Mouse (Mus musculus) macrophage (primary cell): Measurements from ENCODE around the gene Cnot2. TPM values are rescaled to one million over a fixed set of nuclear protein-coding genes. Genes with fewer than 3 reads are reported as not detected.

Experiments used
- H3K27ac ChIP-seq: fragments of 350-480 bp; formaldehyde crosslinking; 2 replicates; pipeline ENCODE4 v1.9.0; 2021
- H3K36me3 ChIP-seq: fragments of 350-480 bp; formaldehyde crosslinking; 2 replicates; pipeline ENCODE4 v1.9.0; 2021; ENCODE audit errors: inconsistent target
- H3K4me3 ChIP-seq: fragments of 350-480 bp; formaldehyde crosslinking; 2 replicates; pipeline ENCODE4 v1.9.0; 2021; ENCODE audit errors: inconsistent target
- H3K79me2 ChIP-seq: fragments of 350-480 bp; formaldehyde crosslinking; 2 replicates; pipeline ENCODE4 v1.9.0; 2021; ENCODE audit errors: inconsistent target
- whole genome bisulfite sequencing: methylation state at CpG from one replicate; pipeline ENCODE4 v1.1.7; 2026; ENCODE audit warnings: inconsistent platforms; ENCODE audit not compliant: missing documents; 5-methylcytosine and 5-hydroxymethylcytosine counted together
- polyA plus RNA-seq: library from polyadenylated mRNA; stranded (reverse); fragments of 250-400 nt; gene quantifications from 3 replicates; pipeline ENCODE4 v1.2.4, GENCODE M21; 2018; ENCODE audit warnings: inconsistent platforms

Cnot2 gene
- polyA plus RNA-seq, 1 experiment from 2014 or later, result 51.4 TPM

DNA sequence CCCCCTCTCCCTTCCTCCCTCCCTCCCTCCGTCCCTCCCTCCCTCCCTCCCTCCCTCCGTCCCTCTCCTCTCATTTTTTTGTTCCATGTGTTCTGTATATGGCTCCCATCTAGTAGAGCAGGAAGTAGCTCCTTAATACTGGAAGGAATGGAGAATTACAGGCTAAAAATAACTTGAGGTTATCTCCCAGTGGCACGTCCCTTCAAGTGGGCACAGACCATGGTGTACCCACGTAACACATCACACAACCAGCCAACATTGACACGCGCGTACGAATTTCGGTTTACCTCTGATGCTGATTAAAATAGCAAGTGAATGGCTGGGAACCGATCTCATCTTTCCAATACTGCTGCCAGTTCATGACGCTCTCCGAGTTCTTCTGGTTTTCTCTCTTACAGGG lies 135.3 kb downstream of the Cnot2 start:
- WGBS, result 93% methylated on average over 10 of the region's 12 CpGs

DNA sequence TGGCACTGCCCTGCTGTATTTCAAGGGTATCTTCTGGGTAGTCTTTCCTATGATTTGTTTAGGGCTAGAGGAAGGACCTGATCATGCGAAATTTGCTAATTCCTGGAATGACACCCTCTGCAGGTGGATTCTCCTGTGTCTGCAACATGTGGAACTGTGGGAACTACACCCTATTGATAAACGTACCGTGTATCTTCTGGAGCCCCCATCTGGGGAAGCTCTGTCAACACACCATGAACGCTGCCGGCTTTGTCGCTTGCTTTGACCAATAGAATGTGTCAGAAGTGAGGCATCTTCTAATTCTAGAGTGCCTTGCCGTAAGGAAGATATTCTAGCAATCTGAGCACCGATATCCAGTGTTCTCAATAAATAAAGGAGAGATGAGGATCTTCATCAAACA lies 136.5 kb downstream of the Cnot2 start:
- Histone ChIP-seq H3K27ac (no peak overlapping the region), H3K79me2 (no peaks in the 10 kb centered on the region), H3K36me3 (no peaks in the 10 kb centered on the region), H3K4me3 (no peak overlapping the region)
- WGBS, result 94% methylated on average over 8 of the region's 8 CpGs

More for the DNA sequence above, 135.3 kb downstream of the Cnot2 start:
- Histone ChIP-seq H3K27ac (no peak overlapping the region), H3K4me3 (no peak overlapping the region), H3K79me2 (no peaks in the 10 kb centered on the region), H3K36me3 (no peaks in the 10 kb centered on the region)

DNA sequence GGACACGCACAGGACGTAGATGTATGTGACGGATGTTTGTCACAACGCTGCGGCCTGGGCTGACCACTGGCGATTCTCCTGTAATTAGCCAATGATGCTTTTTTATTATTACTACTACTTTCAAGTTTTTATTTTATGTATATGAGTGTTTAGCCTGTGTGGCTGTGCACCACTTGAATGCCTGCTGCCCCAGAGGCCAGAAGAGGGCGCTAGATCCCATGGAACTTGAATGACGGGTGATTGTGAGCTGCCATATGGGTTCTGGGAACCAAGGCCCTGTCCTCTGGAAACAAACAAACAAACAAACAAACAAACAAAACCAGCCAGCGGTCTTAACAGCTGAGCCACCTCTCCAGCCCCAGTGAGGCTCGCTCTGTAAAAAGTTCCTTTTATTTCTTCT lies 136.9 kb downstream of the Cnot2 start:
- no peaks in the 10 kb centered on the region for H3K36me3 ChIP-seq
- WGBS, result 93% methylated on average over 10 of the region's 10 CpGs
- no peak overlapping the region for H3K27ac ChIP-seq
- no peak overlapping the region for H3K4me3 ChIP-seq
- no peaks in the 10 kb centered on the region for H3K79me2 ChIP-seq

DNA sequence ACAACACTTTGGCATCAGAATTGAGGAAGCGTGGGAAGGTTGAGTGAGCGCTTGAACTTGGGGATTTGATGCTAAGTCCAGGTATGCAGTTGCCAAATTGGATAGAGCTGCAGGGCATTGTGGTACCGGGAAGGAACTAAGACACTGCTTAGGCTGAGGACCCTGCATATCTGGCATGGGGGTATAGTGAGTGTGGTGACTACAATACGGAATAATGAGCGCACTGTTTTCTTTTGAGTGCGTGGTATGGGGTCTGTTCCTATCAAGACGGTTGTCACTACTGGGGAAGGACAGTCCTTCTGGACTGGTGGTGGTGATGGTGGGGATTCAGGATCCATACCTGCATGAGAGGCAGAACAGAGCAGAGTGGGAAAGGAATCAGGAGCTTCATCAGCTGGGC lies 140.4 kb downstream of the Cnot2 start:
- Histone ChIP-seq H3K79me2 (no peaks in the 10 kb centered on the region), H3K27ac (no peak overlapping the region), H3K36me3 (no peaks in the 10 kb centered on the region), H3K4me3 (no peak overlapping the region)
- 97% methylated on average over 6 of the region's 7 CpGs for WGBS

DNA sequence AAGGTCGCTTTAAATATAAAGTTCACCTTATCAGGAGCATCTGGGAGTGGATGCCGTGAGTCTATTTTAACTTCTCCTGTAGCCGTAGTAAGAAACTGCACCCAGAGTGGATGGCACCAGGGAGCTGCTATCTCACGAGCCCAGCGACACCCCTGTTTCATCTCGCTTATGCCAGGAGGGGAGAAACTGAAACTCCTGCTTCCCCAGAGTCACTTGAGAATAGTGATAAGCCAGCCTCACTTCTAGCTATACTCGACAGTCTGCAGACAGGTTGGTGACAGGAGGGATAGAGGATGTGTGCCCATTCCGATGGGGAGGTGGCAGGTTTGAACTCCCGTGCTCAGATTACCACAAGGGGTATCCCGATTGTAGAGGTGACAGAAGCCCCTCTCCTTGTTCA lies 141.2 kb downstream of the Cnot2 start:
- no peaks in the 10 kb centered on the region for H3K79me2 ChIP-seq
- no peak overlapping the region for H3K27ac ChIP-seq
- H3K36me3 ChIP-seq, result no peaks in the 10 kb centered on the region
- WGBS, result 93% methylated on average over 10 of the region's 10 CpGs
- H3K4me3 ChIP-seq, result no peak overlapping the region

DNA sequence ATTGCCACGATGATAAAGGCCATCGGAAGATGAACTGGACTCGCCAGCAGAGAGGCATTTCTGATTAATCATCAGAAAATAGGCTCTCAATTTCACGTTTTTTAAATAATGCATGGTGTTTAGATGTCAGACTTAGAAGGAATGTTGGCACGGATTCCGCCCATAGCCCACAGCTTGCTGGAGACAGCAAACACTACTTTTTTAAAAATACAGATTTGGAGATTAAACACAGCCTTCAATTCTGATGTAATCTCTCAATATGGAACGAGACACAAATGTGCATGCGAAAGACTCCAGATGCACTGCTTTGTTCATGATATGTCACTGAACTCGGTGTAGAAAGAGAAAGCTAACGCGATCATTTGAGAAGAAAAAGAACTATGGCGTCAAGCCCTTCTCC lies 145.9 kb downstream of the Cnot2 start:
- WGBS, result 91% methylated on average over 12 of the region's 12 CpGs
- no peak overlapping the region for H3K27ac ChIP-seq
- no peaks in the 10 kb centered on the region for H3K36me3 ChIP-seq
- no peak overlapping the region for H3K4me3 ChIP-seq
- H3K79me2 ChIP-seq, result no peaks in the 10 kb centered on the region

Other genes starting within 250 kb of the Cnot2 start
- not detected in 3 replicates for gene Kcnmb4, start 107.6 kb downstream of the Cnot2 start, polyA plus RNA-seq